Mouse (Mus musculus) myocyte (in vitro differentiated cells): Measurements from ENCODE around the gene Prrc2b. TPM values are rescaled to one million over a fixed set of nuclear protein-coding genes. Genes with fewer than 3 reads are reported as not detected.
A peak's percentile ranks its signal among the peaks of the same experiment; 100 is the strongest.

Experiments used
- H3K27me3 ChIP-seq: one replicate; pipeline ENCODE4 v1.6.1; 2011; ENCODE audit not compliant: control insufficient read depth, insufficient read depth, insufficient read length
- H3K36me3 ChIP-seq: one replicate; pipeline ENCODE4 v1.6.1; 2011; ENCODE audit not compliant: control insufficient read depth, insufficient read depth
- H3K4me2 ChIP-seq: one replicate; pipeline ENCODE4 v1.6.1; 2011; ENCODE audit warnings: low read depth, control low read depth
- H3K4me3 ChIP-seq: one replicate; pipeline ENCODE4 v1.5.1; 2011; ENCODE audit warnings: mild to moderate bottlenecking, control low read depth, moderate library complexity
- H3K79me2 ChIP-seq: one replicate; pipeline ENCODE4 v1.6.1; 2011; ENCODE audit not compliant: control insufficient read depth, insufficient read depth
- H3ac ChIP-seq: one replicate; pipeline ENCODE4 v1.6.1; 2011; ENCODE audit not compliant: control insufficient read depth, insufficient read length
- CEBPB ChIP-seq: IDR thresholded peaks from 2 replicates; pipeline ENCODE4 v1.6.1; 2011; ENCODE audit warnings: mild to moderate bottlenecking, moderate library complexity; ENCODE audit not compliant: poor library complexity, insufficient read depth, severe bottlenecking
- E2F4 ChIP-seq: IDR thresholded peaks from one replicate; pipeline ENCODE4 v1.6.1; 2011; ENCODE audit warnings: mild to moderate bottlenecking, control low read depth, moderate library complexity; ENCODE audit not compliant: insufficient read depth
- MAX ChIP-seq: IDR thresholded peaks from one replicate; pipeline ENCODE4 v1.6.1; 2011; ENCODE audit warnings: low read depth, mild to moderate bottlenecking, control low read depth
- MYOD1 ChIP-seq, 3 experiments: IDR thresholded peaks; one replicate each; pipeline ENCODE4 v1.6.1; 2011; ENCODE audit warnings: control low read depth in 2 of 3, low read depth in 2 of 3, mild to moderate bottlenecking in 2 of 3, moderate library complexity in 1 of 3; ENCODE audit not compliant: insufficient read length in 2 of 3, control insufficient read depth in 1 of 3
- MYOG ChIP-seq, 3 experiments: IDR thresholded peaks; one replicate each; pipeline ENCODE4 v1.6.1; 2011; ENCODE audit warnings: control low read depth in 2 of 3, low read depth in 2 of 3, mild to moderate bottlenecking in 2 of 3; ENCODE audit not compliant: insufficient read length in 2 of 3, control insufficient read depth in 1 of 3, insufficient read depth in 1 of 3
- POLR2A ChIP-seq: IDR thresholded peaks from one replicate; pipeline ENCODE4 v1.6.1; 2011; ENCODE audit warnings: low read depth, mild to moderate bottlenecking, control low read depth, moderate library complexity; ENCODE audit not compliant: insufficient read length
- POLR2AphosphoS2 ChIP-seq: IDR thresholded peaks from one replicate; pipeline ENCODE4 v1.6.1; 2011; ENCODE audit warnings: low read depth, control low read depth; ENCODE audit not compliant: insufficient read length
- REST ChIP-seq: IDR thresholded peaks from one replicate; pipeline ENCODE4 v1.6.1; 2011; ENCODE audit warnings: mild to moderate bottlenecking, control low read depth, moderate library complexity; ENCODE audit not compliant: insufficient read depth, insufficient read length
- SRF ChIP-seq: IDR thresholded peaks from one replicate; pipeline ENCODE4 v1.6.1; 2011; ENCODE audit warnings: low read depth; ENCODE audit not compliant: control insufficient read depth, insufficient read length
- TCF12 ChIP-seq: IDR thresholded peaks from one replicate; pipeline ENCODE4 v1.6.1; 2011; ENCODE audit warnings: mild to moderate bottlenecking, control low read depth; ENCODE audit not compliant: poor library complexity, insufficient read depth, severe bottlenecking
- TCF3 ChIP-seq: IDR thresholded peaks from one replicate; pipeline ENCODE4 v1.6.1; 2011; ENCODE audit warnings: low read depth, control low read depth; ENCODE audit not compliant: insufficient read length
- USF1 ChIP-seq: IDR thresholded peaks from one replicate; pipeline ENCODE4 v1.6.1; 2011; ENCODE audit warnings: low read depth, mild to moderate bottlenecking, control low read depth, moderate library complexity
- polyA plus RNA-seq: library from polyadenylated mRNA; unstranded; fragments of >200 nt; fragmentation: generic; extraction: Trizol; gene quantifications from one replicate; pipeline ENCODE4 v1.2.1, GENCODE M21; 2012; ENCODE audit warnings: missing spikeins

The Prrc2b gene
- polyA plus RNA-seq, 1 experiment, result 76.2 TPM

GRCm38 (mm10) chr2:32132567-32132992, 18.3 kb upstream of the Prrc2b start:
- H3K27me3 ChIP-seq, result no peaks in the 10 kb centered on the region
- no peaks in the 10 kb centered on the region for H3K36me3 ChIP-seq
- TF ChIP-seq MAX, result no peak
- no peak for TF ChIP-seq TCF3
- no peak for TF ChIP-seq REST
- TF ChIP-seq SRF, result no peak
- no peak for TF ChIP-seq USF1
- no peak for TF ChIP-seq CEBPB
- no peak for TF ChIP-seq MYOG (IDR thresholded peaks at IDR 0.05; ENCODE audit: control insufficient read depth in 1 of 3, insufficient read depth in 1 of 3, insufficient read length in 2 of 3, low read depth in 2 of 3)
- no peak for TF ChIP-seq E2F4
- TF ChIP-seq POLR2A, result no peak
- no peak for TF ChIP-seq POLR2AphosphoS2
- TF ChIP-seq MYOD1 (IDR thresholded peaks at IDR 0.05; ENCODE audit: control insufficient read depth in 1 of 3, insufficient read length in 2 of 3, low read depth in 2 of 3), result no peak
- TF ChIP-seq TCF12, result no peak
- H3K4me3 ChIP-seq, result no peak overlapping the region
- H3K4me2 ChIP-seq, result peak overlapping the region; percentile 48
- H3K79me2 ChIP-seq, result no peaks in the 10 kb centered on the region
- no peak overlapping the region for H3ac ChIP-seq

- TF ChIP-seq USF1 (no peak), CEBPB (no peak), POLR2AphosphoS2 (no peak), MAX (no peak), SRF (no peak), TCF3 (no peak), POLR2A (no peak), E2F4 (no peak), TCF12 (no peak), MYOD1 (IDR thresholded peaks at IDR 0.05; ENCODE audit: control insufficient read depth in 1 of 3, insufficient read length in 2 of 3, low read depth in 2 of 3) (no peak), REST (no peak)
- H3ac ChIP-seq, result no peak overlapping the region
These were observed 16.8 kb upstream of the Prrc2b start for GRCm38 (mm10) chr2:32134039-32134438.

GRCm38 (mm10) chr2:32137667-32138266, 13.1 kb upstream of the Prrc2b start:
- Histone ChIP-seq H3ac (peak overlapping the region; percentile 7), H3K4me3 (peak overlapping the region; percentile 36), H3K4me2 (peak overlapping the region; percentile 89), H3K79me2 (no peaks in the 10 kb centered on the region), H3K36me3 (no peaks in the 10 kb centered on the region), H3K27me3 (no peaks in the 10 kb centered on the region)
- TF ChIP-seq TCF12 (no peak), SRF (peak; percentile 77), POLR2AphosphoS2 (peak; percentile 52), MYOG (IDR thresholded peaks at IDR 0.05; ENCODE audit: control insufficient read depth in 1 of 3, insufficient read depth in 1 of 3, insufficient read length in 2 of 3, low read depth in 2 of 3) (no peak), POLR2A (peak; percentile 73), REST (no peak)

More at GRCm38 (mm10) chr2:32134039-32134438, 16.8 kb upstream of the Prrc2b start:
- Histone ChIP-seq H3K27me3 (no peaks in the 10 kb centered on the region), H3K36me3 (no peaks in the 10 kb centered on the region), H3K79me2 (no peaks in the 10 kb centered on the region), H3K4me2 (no peak overlapping the region), H3K4me3 (no peak overlapping the region)

- TF ChIP-seq POLR2AphosphoS2 (no peak), MAX (no peak), USF1 (no peak), REST (no peak), POLR2A (no peak), TCF12 (no peak), CEBPB (no peak), SRF (no peak), E2F4 (no peak), TCF3 (no peak), MYOD1 (IDR thresholded peaks at IDR 0.05; ENCODE audit: control insufficient read depth in 1 of 3, insufficient read length in 2 of 3, low read depth in 2 of 3) (no peak)
- H3K4me3 ChIP-seq, result no peak overlapping the region
- no peak overlapping the region for H3K4me2 ChIP-seq
- H3K79me2 ChIP-seq, result no peaks in the 10 kb centered on the region
- no peaks in the 10 kb centered on the region for H3K27me3 ChIP-seq
- no peaks in the 10 kb centered on the region for H3K36me3 ChIP-seq
- no peak overlapping the region for H3ac ChIP-seq
These were observed 11.5 kb upstream of the Prrc2b start for GRCm38 (mm10) chr2:32139377-32139776.

GRCm38 (mm10) chr2:32140498-32140934, 10.4 kb upstream of the Prrc2b start:
- Histone ChIP-seq H3K27me3 (no peaks in the 10 kb centered on the region), H3K36me3 (no peaks in the 10 kb centered on the region), H3ac (no peak overlapping the region), H3K79me2 (no peaks in the 10 kb centered on the region), H3K4me3 (no peak overlapping the region), H3K4me2 (no peak overlapping the region)
- no peak for TF ChIP-seq CEBPB
- no peak for TF ChIP-seq E2F4
- no peak for TF ChIP-seq MYOD1 (IDR thresholded peaks at IDR 0.05; ENCODE audit: control insufficient read depth in 1 of 3, insufficient read length in 2 of 3, low read depth in 2 of 3)
- no peak for TF ChIP-seq MYOG (IDR thresholded peaks at IDR 0.05; ENCODE audit: control insufficient read depth in 1 of 3, insufficient read depth in 1 of 3, insufficient read length in 2 of 3, low read depth in 2 of 3)
- TF ChIP-seq USF1, result no peak
- TF ChIP-seq MAX, result no peak
- TF ChIP-seq POLR2AphosphoS2, result no peak
- TF ChIP-seq SRF, result no peak
- TF ChIP-seq REST, result no peak
- TF ChIP-seq POLR2A, result no peak
- TF ChIP-seq TCF12, result no peak
- no peak for TF ChIP-seq TCF3
